Mouse (Mus musculus) midbrain, embryonic 15.5 days (tissue): ENCODE data around the gene Styk1. TPM values are rescaled to one million over a fixed set of nuclear protein-coding genes. Genes with fewer than 3 reads are reported as not detected.

Source experiments
- ATAC-seq: fragments of 200-750 bp; cut with Nextera tagmentation; replicated peaks from 2 replicates; pipeline ENCODE4 v1.8.0; 2017; ENCODE audit warnings: moderate TSS enrichment
- H3K27ac ChIP-seq: fragments of 300-500 bp; sonication (generic); 2 replicates; pipeline ENCODE4 v1.5.1; 2015; ENCODE audit warnings: mild to moderate bottlenecking, inconsistent platforms
- H3K27me3 ChIP-seq: fragments of 300-500 bp; sonication (generic); replicated peaks from 2 replicates; pipeline ENCODE4 v1.6.1; 2015; ENCODE audit warnings: inconsistent platforms
- H3K36me3 ChIP-seq: fragments of 300-500 bp; sonication (generic); replicated peaks from 2 replicates; pipeline ENCODE4 v1.6.1; 2015; ENCODE audit warnings: inconsistent platforms
- H3K4me1 ChIP-seq: fragments of 300-500 bp; sonication (generic); 2 replicates; pipeline ENCODE4 v1.6.1; 2015; ENCODE audit warnings: inconsistent platforms
- H3K4me2 ChIP-seq: fragments of 300-500 bp; sonication (generic); 2 replicates; pipeline ENCODE4 v1.6.1; 2015; ENCODE audit warnings: inconsistent platforms, mild to moderate bottlenecking, moderate library complexity
- H3K4me3 ChIP-seq: fragments of 300-500 bp; sonication (generic); 2 replicates; pipeline ENCODE4 v1.5.1; 2015; ENCODE audit warnings: mild to moderate bottlenecking, inconsistent platforms
- H3K9ac ChIP-seq: fragments of 300-500 bp; sonication (generic); 2 replicates; pipeline ENCODE4 v1.6.1; 2015; ENCODE audit warnings: mild to moderate bottlenecking, inconsistent platforms
- H3K9me3 ChIP-seq: fragments of 300-500 bp; sonication (generic); 2 replicates; pipeline ENCODE4 v1.6.1; 2016; ENCODE audit warnings: inconsistent platforms
- WGBS: fragments of 180-500 bp; shearing (Covaris S2); methylation state at CpG from one replicate; pipeline ENCODE4 v1.1.7; 2015; ENCODE audit warnings: mixed read lengths; 5-methylcytosine and 5-hydroxymethylcytosine counted together
- polyA plus RNA-seq: library from polyadenylated mRNA; unstranded; fragments of >200 nt; fragmentation: Nextera tagmentation; extraction: Ambion mirVana; gene quantifications from 2 replicates; pipeline ENCODE4 v1.2.1, GENCODE M21; 2015

The Styk1 gene
- polyA plus RNA-seq: 3.7 and 3.8 TPM in 2 replicates

DNA sequence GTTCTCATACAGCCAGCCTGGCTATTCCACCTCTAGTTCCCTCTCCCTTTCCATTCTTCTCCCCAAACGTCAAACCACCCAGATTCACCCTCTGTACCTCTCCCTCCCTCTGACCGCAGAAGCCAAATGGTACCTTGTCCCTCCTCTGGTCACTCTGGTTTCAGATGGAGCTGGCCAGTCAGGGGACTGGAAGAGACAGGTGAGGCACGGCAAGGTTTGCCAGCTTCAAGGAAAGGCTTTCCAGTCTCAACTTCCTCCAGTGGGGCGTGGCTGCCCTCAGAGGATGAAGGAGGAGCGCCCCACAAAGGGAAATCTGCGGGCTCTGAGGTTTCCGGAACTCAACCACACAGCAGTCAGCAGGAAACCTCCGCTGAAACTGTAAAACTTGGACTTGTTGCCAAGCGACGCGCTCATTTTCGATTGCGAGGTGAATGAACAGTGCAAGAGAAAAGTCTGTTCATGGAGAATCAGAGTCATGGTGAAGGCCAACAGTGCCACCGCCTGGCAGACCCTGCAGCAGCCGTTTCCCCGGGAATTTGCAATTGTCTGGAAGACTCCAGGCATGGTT is at the start of gene Styk1:
Gene Styk1, minus strand, starts transcription at position 246 of the 568 bp plus-strand sequence.
- peak within 1 kb of the TSS; percentile 41 for H3K4me3 ChIP-seq
- peak within 1 kb of the TSS; percentile 36 for H3K9ac ChIP-seq
- H3K27me3 ChIP-seq: no peaks in the 10 kb centered on the region
- H3K4me2 ChIP-seq: peak within 1 kb of the TSS; percentile 85
- no peaks in the 10 kb centered on the region for H3K9me3 ChIP-seq
- 2% methylated on average over 16 of the region's 16 CpGs for WGBS
- H3K4me1 ChIP-seq: peaks cover 6% of the 10 kb centered on the region
- peak within 1 kb of the TSS; percentile 46 for H3K27ac ChIP-seq
- peak; percentile 96 for ATAC-seq
- H3K36me3 ChIP-seq: no peaks in the 10 kb centered on the region

DNA sequence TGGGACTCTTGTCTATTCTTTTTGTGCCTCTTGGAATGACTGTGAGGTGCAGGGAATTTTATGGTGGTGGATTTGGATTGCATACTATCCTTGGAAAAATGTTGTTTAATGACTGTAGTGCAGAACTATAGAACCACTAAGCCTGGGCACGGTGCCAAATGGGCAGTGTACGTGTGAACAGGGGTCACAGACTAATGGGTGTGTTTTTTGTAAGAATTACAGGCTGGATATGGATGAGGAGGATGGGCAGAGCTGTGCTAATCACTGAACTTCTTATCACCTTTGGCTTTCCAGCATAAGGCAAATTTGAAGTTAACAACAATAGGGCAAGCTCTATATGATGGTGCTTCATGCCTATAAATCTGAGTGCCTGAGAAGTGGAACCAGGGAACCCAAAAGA is 49.6 kb upstream of the Styk1 start:
- Histone ChIP-seq H3K9me3 (no peaks in the 10 kb centered on the region), H3K4me3 (no peak overlapping the region), H3K9ac (no peak overlapping the region), H3K36me3 (no peaks in the 10 kb centered on the region), H3K27me3 (no peaks in the 10 kb centered on the region), H3K4me1 (no peaks in the 10 kb centered on the region), H3K4me2 (no peak overlapping the region), H3K27ac (no peak overlapping the region)
- ATAC-seq: no peak
- 67% methylated on average over 2 of the region's 2 CpGs for WGBS

DNA sequence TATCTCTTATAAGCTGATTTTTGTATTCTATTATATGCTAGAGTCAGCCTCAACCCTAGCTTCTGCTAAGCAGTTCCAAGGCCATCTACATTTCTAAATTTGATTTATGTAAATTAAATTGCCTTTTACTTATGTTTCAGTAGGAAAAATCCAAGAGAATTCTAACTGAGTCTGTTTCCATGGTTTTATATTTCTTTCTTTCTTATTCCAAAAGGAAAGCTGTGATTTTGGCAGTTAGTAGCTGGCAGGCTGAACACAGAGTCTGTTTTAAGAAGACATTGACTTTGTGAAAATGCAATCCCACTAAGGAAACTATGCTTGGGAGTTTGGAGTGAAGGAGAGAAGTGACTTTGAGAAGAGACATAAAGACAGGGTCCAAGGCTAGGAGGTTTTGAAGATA is 49.2 kb upstream of the Styk1 start:
- H3K4me1 ChIP-seq: no peaks in the 10 kb centered on the region
- no peaks in the 10 kb centered on the region for H3K36me3 ChIP-seq
- H3K9me3 ChIP-seq: no peaks in the 10 kb centered on the region
- H3K27ac ChIP-seq: no peak overlapping the region
- ATAC-seq: no peak
- no peak overlapping the region for H3K4me3 ChIP-seq
- no peaks in the 10 kb centered on the region for H3K27me3 ChIP-seq
- no peak overlapping the region for H3K4me2 ChIP-seq
- no peak overlapping the region for H3K9ac ChIP-seq

DNA sequence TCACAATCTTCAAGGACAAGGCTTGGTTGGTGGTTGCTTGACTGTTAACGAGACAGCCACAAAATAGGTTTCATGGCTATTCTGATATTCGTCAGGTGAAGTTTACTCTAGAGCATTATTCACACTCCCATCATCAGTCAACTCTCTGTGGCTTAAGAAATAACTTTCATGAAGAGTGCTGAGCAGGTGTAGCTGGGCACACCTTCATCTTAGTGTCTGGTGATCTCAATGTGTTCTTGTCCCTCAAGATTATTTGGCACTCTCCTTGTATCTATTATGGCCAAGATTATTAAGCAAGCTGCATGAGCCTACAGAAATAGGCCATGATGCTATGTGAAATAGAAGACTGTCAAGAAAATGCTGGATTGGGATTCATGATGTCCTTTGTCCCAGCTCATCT is 47.9 kb upstream of the Styk1 start:
- 91% methylated on average over 2 of the region's 2 CpGs for WGBS
- no peak overlapping the region for H3K4me2 ChIP-seq
- H3K4me3 ChIP-seq: no peak overlapping the region
- no peaks in the 10 kb centered on the region for H3K9me3 ChIP-seq
- H3K27ac ChIP-seq: no peak overlapping the region
- no peaks in the 10 kb centered on the region for H3K27me3 ChIP-seq
- no peak for ATAC-seq
- H3K9ac ChIP-seq: no peak overlapping the region
- H3K4me1 ChIP-seq: no peaks in the 10 kb centered on the region
- H3K36me3 ChIP-seq: no peaks in the 10 kb centered on the region

DNA sequence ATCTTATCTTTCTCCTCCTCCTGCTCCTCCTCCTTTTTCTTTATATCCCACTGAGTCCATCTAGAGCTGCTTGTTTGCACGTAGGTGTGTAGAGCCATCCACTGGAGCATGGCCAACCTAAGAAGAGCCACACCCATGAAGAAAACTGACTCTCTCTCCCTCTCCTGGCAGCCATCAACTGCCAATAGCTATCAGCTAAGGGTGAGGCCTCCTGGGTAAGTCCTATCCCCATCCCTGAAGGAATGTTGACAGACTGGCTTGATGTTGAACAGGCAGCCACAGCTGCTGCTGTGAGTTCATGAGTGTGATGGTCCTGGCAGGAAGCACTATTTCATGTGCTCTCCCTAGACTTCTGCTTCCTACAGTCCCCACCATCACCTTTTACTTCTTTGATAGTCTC is 43.3 kb upstream of the Styk1 start:
- ATAC-seq: no peak
- Histone ChIP-seq H3K9ac (no peak overlapping the region), H3K27me3 (no peaks in the 10 kb centered on the region), H3K36me3 (no peaks in the 10 kb centered on the region), H3K4me3 (no peak overlapping the region), H3K4me2 (no peak overlapping the region), H3K27ac (no peak overlapping the region), H3K9me3 (no peaks in the 10 kb centered on the region), H3K4me1 (no peaks in the 10 kb centered on the region)
- WGBS: 74% methylated on average over 1 of the region's 1 CpGs

DNA sequence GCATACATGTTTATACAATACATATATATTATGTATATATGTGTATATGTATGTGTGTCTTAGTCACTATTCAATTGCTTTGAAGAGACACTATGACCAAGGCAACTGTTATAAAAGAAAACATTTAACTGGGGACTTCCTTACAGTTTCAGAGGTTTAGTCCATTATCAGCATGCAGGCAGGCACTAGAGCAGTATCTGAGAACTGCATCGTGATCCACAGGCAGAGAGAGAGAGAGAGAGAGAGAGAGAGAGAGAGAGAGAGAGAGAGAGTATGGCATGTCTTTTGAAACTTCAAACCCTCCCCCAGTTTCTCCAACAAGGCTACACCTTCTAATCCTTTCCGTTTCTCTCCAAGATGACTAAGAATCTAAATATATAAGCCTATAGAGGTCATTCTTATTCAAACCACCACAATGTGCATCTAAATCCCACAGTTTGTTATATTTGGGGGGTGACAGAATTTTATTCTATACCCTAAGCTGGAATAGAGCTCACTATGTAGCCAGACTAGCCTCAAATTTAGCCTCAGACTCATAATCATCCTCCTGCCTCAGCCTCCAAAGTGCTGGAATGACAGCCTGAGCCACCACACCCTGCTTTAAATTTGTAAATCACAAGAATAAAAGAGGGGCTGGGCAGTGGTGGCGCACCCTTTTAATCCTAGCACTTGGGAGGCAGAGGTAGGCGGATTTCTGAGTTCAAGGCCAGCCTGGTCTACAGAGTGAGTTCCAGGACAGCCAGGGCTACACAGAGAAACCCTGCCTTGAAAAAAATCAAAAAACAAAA is 40.7 kb upstream of the Styk1 start:
- Histone ChIP-seq H3K9me3 (no peaks in the 10 kb centered on the region), H3K36me3 (no peaks in the 10 kb centered on the region), H3K4me3 (no peak overlapping the region), H3K4me1 (peaks cover 2% of the 10 kb centered on the region; the same call in 1 of the 2 replicates), H3K9ac (no peak overlapping the region), H3K4me2 (no peak overlapping the region), H3K27ac (no peak overlapping the region), H3K27me3 (no peaks in the 10 kb centered on the region)
- no peak for ATAC-seq
- 68% methylated on average over 4 of the region's 4 CpGs for WGBS

DNA sequence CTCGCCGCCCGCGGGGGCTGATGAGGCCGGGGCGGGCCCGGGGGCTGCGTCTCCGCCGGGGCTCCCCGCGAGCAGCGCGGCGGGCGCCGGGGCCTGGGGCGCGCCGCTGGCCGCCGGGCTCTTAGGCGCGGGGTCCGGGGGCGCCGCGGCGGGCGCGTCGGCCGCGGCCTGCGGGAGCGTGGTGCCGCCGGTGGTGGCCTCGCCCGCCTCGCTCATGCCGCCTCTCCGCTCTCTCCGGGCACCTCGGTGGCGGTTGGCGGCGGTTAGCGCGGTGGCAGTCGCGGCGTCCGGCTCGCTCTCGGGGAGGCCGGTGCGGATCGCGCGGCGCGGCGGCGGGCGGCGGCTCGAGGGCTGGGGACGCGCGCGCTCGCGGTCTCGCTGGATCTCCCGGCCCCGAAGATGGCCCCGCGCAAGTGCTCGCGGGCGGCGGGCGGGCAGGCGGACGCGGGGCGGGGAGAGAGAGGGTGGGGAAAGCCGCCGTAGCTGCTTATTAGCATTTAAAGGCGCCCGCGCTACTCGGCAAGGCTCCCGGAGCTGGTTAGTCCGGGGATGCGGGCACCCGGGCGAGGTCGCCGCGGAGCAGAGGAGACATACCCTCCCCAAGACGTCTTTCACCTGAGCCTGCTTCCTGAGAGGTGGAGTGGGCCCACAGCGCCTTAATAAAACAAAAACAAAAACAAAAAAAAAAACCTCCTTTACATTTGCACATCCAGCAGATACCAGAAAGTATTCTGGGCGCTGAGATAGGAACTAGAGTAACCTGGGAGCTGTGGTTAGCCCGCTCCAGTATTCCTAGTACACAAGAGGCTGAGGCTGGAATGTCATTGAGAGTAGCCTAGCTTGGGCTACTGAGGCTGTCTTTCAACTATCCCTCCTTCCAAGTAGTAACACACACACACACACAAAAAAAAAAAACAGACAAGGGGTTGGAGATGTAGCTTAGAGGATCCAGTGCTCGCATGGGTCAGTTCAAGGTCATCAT is 34.9 kb upstream of the Styk1 start, which contains the start of gene Ybx3:
Gene Ybx3, minus strand, starts transcription at position 437 of the 982 bp plus-strand sequence.
- H3K36me3 ChIP-seq: no peaks in the 10 kb centered on the region
- H3K27me3 ChIP-seq: no peaks in the 10 kb centered on the region
- peak within 1 kb of the TSS; percentile 94 for H3K4me2 ChIP-seq
- peak within 1 kb of the TSS; percentile 72 for H3K9ac ChIP-seq
- peak; percentile 97 for ATAC-seq
- H3K27ac ChIP-seq: peak within 1 kb of the TSS; percentile 81
- peak within 1 kb of the TSS; percentile 84 for H3K4me3 ChIP-seq
- peaks cover 22% of the 10 kb centered on the region for H3K4me1 ChIP-seq
- 1% methylated on average over 80 of the region's 107 CpGs for WGBS
- H3K9me3 ChIP-seq: no peaks in the 10 kb centered on the region

DNA sequence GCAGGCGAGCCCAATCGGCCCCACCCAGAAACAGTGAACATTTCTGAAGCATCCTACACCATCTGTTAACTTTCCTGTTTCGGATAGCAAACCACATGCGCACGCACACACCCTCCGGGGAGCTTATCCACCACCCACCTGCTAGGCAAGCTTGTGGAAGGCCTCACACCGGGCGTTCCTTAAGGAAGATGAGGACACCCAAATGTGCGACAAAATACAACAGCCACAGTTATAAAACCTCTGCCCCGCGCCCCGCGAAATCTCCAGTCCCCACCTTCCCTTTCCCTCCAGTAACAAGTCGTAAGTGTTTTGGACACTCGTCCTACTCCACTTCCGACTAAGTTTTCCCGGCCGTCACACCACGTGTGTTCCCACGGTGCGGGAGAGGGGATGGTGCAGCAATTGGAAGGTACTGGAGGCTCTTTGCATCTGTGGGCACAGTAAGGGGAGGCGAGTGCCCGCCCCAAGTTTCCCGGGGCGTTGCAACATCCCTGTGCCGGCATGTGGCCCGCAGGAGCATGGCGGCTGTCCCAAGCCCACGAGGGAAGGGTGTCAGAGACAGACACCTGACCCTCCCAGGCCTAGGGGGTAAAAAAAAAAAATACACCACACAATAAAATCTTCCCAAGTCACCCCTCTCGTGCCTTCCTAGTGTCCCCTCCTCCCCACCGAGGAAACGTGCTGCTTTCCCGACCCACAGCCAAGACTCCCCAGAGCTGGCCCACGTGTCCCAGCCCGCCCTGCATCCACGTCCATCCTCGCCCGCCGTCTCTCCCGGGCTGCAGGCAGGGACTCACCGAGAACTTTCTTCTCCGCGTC is 34.0 kb upstream of the Styk1 start:
- no peaks in the 10 kb centered on the region for H3K9me3 ChIP-seq
- H3K27ac ChIP-seq: peak overlapping the region; percentile 81
- H3K4me3 ChIP-seq: peak overlapping the region; percentile 84
- peak overlapping the region; percentile 72 for H3K9ac ChIP-seq
- H3K4me1 ChIP-seq: peaks cover 27% of the 10 kb centered on the region
- H3K36me3 ChIP-seq: no peaks in the 10 kb centered on the region
- peak overlapping the region; percentile 94 for H3K4me2 ChIP-seq
- WGBS: under 1% methylated on average over 43 of the region's 43 CpGs
- peak; percentile 78 for ATAC-seq
- no peaks in the 10 kb centered on the region for H3K27me3 ChIP-seq

DNA sequence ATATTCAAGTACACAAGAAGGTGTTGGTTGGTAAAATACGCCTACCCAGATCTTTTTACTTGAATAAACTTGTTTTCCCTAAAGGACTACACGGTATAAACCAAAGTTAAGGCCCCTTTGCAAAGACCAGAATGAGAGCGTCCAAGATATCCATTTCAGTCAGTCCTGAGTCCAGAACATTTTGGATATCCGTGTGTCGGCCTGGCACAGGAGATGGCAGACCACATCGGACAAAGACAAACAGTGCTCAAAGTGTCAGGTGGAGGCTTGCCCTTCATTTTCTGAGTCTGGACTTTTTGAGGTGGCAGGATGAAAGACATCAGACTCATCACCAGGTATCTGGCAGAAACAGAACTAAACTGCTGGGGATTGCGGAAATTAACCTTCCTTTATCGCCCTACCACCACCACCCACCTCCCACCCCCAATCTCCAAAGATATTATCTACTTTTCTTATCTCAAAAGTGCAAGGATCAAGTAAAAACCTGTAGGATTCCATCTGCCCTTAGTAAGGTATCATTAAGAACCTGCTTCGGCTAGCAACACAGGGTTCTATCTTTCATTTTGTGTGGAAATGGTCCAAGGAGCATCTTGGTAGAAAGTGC is 33.1 kb upstream of the Styk1 start:
- Histone ChIP-seq H3K9me3 (no peaks in the 10 kb centered on the region), H3K4me2 (peak overlapping the region; percentile 94), H3K36me3 (no peaks in the 10 kb centered on the region), H3K9ac (no peak overlapping the region; the same call in 1 of the 2 replicates), H3K27ac (no peak overlapping the region), H3K4me1 (peaks cover 31% of the 10 kb centered on the region), H3K27me3 (no peaks in the 10 kb centered on the region), H3K4me3 (peak overlapping the region; percentile 84)
- no peak for ATAC-seq
- WGBS: 46% methylated on average over 9 of the region's 9 CpGs

DNA sequence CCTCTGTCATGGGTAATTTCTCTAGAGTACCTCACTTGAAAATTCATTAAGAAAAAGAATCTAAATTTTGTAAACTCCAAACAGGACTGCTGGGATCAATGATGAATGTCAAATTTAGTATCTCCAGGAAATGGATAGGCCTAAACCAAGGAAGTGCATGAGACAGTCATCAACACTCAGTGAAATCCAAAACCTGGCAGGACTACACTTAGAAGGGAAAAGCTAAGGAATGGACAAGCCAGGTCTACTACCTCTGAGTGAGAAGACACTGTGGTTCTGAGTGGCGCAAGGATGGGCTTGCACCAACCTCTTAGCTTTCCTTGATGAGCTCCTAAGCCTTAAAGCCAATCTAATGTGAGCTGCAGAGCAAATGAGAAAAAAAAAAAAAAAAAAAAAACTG is 32.1 kb upstream of the Styk1 start:
- Histone ChIP-seq H3K4me1 (peaks cover 31% of the 10 kb centered on the region), H3K9ac (no peak overlapping the region), H3K27me3 (no peaks in the 10 kb centered on the region), H3K36me3 (no peaks in the 10 kb centered on the region), H3K4me2 (no peak overlapping the region), H3K9me3 (no peaks in the 10 kb centered on the region), H3K4me3 (no peak overlapping the region), H3K27ac (no peak overlapping the region)
- ATAC-seq: no peak
- WGBS: 89% methylated on average over 1 of the region's 1 CpGs

DNA sequence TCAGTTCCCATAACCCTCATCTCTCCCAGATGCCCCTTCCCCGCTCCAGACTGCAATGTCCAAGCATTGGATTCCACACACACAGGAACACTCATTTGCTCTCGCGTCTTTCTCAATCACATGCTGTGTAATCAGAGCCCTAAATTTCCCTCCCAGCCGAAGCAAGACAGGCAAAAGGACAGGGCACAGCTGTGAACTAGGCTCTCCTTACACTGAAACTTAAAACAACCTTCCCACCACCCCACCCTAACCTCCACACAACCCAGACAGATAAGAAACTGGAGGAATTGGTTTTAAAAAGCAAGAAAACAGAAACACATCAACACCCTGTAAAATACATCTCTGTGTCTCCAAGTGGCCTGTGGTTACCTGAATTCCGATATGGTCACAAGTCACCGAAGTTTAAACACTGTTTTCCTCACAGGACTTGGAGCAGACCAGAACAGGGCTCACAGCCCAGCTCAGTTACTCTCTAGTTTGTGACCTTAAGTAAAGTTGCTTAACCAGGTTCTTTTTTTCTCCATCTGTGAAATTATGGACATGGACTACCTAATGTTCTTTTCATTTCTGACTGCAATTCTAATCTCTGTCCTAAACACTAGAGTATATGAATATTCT is 30.4 kb upstream of the Styk1 start:
- no peak overlapping the region for H3K4me2 ChIP-seq
- no peaks in the 10 kb centered on the region for H3K9me3 ChIP-seq
- H3K27me3 ChIP-seq: no peaks in the 10 kb centered on the region
- H3K4me1 ChIP-seq: peaks cover 26% of the 10 kb centered on the region
- H3K36me3 ChIP-seq: peaks cover 6% of the 10 kb centered on the region; the same call in 1 of the 2 replicates
- no peak overlapping the region for H3K27ac ChIP-seq
- H3K4me3 ChIP-seq: no peak overlapping the region
- WGBS: 66% methylated on average over 6 of the region's 6 CpGs
- H3K9ac ChIP-seq: no peak overlapping the region
- ATAC-seq: no peak
